In the genomic region with DNA sequence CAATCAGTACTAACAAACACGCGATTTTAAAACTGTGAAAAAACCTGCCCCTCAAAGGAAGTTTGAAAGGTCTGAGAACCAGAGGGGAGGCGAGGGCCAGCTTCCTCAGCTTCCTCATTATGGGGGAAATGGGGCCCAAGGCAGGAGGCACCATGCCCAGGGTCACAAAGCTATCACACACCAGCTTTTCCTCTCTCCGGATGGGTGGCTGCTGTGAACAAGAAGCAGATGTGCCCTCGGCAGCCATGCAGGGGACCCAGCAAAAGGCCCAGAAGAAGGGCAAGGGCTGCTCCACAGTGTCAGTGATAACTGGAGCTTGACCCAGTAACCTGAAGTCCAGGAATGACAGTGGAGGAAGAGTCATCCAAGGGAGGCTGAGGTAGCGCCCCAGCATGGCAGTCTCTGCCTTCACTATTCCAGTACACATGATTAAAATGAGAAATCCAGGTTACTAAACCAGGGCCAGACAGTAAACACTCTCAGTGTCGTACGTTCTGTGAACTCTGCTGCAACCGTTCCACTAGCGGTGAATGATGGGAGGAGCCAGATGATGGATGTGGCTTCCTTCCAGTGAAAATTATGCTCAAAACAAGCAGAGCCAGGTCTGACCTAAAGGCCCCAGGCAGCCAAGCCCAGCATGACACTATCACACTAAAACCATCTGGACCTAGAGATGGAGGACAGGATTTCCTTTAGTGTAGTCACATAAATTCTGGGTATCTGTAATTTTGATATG, we compare ENCODE assay signal across 8 mouse cellular contexts. TPM values are rescaled to one million over a fixed set of nuclear protein-coding genes. Genes with fewer than 3 reads are reported as not detected.
A peak's percentile ranks its signal among the peaks of the same experiment; 100 is the strongest.
DNase-seq lines count a peak whose midpoint lies in the region; ATAC-seq and TF ChIP-seq lines count a peak whose summit lies in the region.

No protein-coding gene starts in this region.

- H3K9ac ChIP-seq in liver, embryonic 15.5 days, result no peak overlapping the region
- H3K9ac ChIP-seq in stomach, embryonic 15.5 days, result no peak overlapping the region

- DNase-seq in left cerebral cortex, adult 2 months (ENCODE audit: extremely low spot score in 1 of 2, low spot score in 2 of 2), result no peak
- DNase-seq in left cerebral cortex, adult 8-10 months (ENCODE audit: low spot score in 2 of 2), result no peak
- peak; percentile 28 for DNase-seq in c-Kit-positive CD71-positive TER-119-positive erythroid progenitor cells, embryonic 14.5 days (ENCODE audit: low spot score)
- peak; percentile 64 for DNase-seq in induced T-regulatory cell, adult 2 months (ENCODE audit: low read depth)
- no peak for DNase-seq in frontal cortex, adult 2 months (ENCODE audit: extremely low spot score in 1 of 2, low spot score in 1 of 2)
- DNase-seq in urinary bladder, postnatal 25 days (ENCODE audit: low spot score), result no peak

- peak overlapping the region; percentile 20; the same call in 1 of the 2 replicates for H3K27ac ChIP-seq in left cerebral cortex, adult 2 months
- peak overlapping the region; percentile 71 for H3K27ac ChIP-seq in liver, embryonic 15.5 days (replicated peaks)
- H3K27ac ChIP-seq in stomach, embryonic 15.5 days, result 0 out of 2 replicates have a peak overlapping the region, but pooled peaks have one; percentile 23

- no peak overlapping the region for H3K4me3 ChIP-seq in left cerebral cortex, adult 2 months
- no peak overlapping the region for H3K4me3 ChIP-seq in liver, embryonic 15.5 days (replicated peaks)
- H3K4me3 ChIP-seq in stomach, embryonic 15.5 days (replicated peaks), result no peak overlapping the region

- no peaks in the 10 kb centered on the region for H3K9me3 ChIP-seq in liver, embryonic 15.5 days (replicated peaks)
- no peaks in the 10 kb centered on the region for H3K9me3 ChIP-seq in stomach, embryonic 15.5 days

- peak overlapping the region; percentile 25 for H3K4me2 ChIP-seq in liver, embryonic 15.5 days
- no peak overlapping the region for H3K4me2 ChIP-seq in stomach, embryonic 15.5 days

- peak; percentile 60 for ATAC-seq in liver, embryonic 15.5 days (ENCODE audit: insufficient read depth)
- ATAC-seq in stomach, embryonic 15.5 days (ENCODE audit: insufficient read depth, low FRiP score, low read depth), result 0 out of 2 replicates have a peak, but pooled peaks have one; percentile 12

- no peaks in the 10 kb centered on the region for H3K27me3 ChIP-seq in liver, embryonic 15.5 days
- no peaks in the 10 kb centered on the region for H3K27me3 ChIP-seq in stomach, embryonic 15.5 days (replicated peaks)

- peaks cover 82% of the 10 kb centered on the region for H3K4me1 ChIP-seq in liver, embryonic 15.5 days (replicated peaks)
- peaks cover 7% of the 10 kb centered on the region; the same call in 1 of the 2 replicates for H3K4me1 ChIP-seq in stomach, embryonic 15.5 days

- no peak for TF ChIP-seq CTCF in left cerebral cortex, adult 2 months (IDR thresholded peaks at IDR 0.05)

- intact Hi-C loops in left cerebral cortex, adult 2 months (cut with DNase I), result no loop called here

- peaks cover 7% of the 10 kb centered on the region; the same call in 1 of the 2 replicates for H3K36me3 ChIP-seq in liver, embryonic 15.5 days (replicated peaks)
- no peaks in the 10 kb centered on the region for H3K36me3 ChIP-seq in stomach, embryonic 15.5 days

- WGBS in liver, embryonic 15.5 days (ENCODE audit: insufficient replicate concordance), result 18% methylated on average over 10 of the region's 10 CpGs
- 38% methylated on average over 10 of the region's 10 CpGs for WGBS in stomach, embryonic 15.5 days

RNA-seq across cellular contexts. Expression of a gene that starts 31.5 kb away (rescaled TPM):
- total RNA-seq in left cerebral cortex, adult 2 months (2021), result 1 to 10 TPM; 5.8 to 6.7 TPM
- 1 to 10 TPM; 2.5 to 3.5 (median 3.0) TPM for total RNA-seq in left cerebral cortex, adult 8-10 months (2022)
- polyA plus RNA-seq in liver, embryonic 15.5 days (2015; fragmentation: Nextera tagmentation; extraction: Ambion mirVana), result 0.03 and 0.10 TPM in 2 replicates
- 0.39 and 0.57 TPM in 2 replicates for polyA plus RNA-seq in stomach, embryonic 15.5 days (2015; fragmentation: Nextera tagmentation; extraction: Ambion mirVana)
- polyA plus RNA-seq in frontal cortex, adult 2 months (2012; rRNA removed), result 1.1 and 1.3 TPM in 2 replicates

RNA-seq across cellular contexts. Expression of a gene that starts 42.1 kb away (rescaled TPM):
- 10 to 100 TPM; 50.2 to 52.1 TPM for total RNA-seq in left cerebral cortex, adult 2 months (2021)
- total RNA-seq in left cerebral cortex, adult 8-10 months (2022), result 10 to 100 TPM; 37.0 to 49.9 (median 44.1) TPM
- 28.8 and 34.6 TPM in 2 replicates for polyA plus RNA-seq in liver, embryonic 15.5 days (2015; fragmentation: Nextera tagmentation; extraction: Ambion mirVana)
- 67.5 and 72.3 TPM in 2 replicates for polyA plus RNA-seq in stomach, embryonic 15.5 days (2015; fragmentation: Nextera tagmentation; extraction: Ambion mirVana)
- 46.4 and 47.7 TPM in 2 replicates for polyA plus RNA-seq in frontal cortex, adult 2 months (2012; rRNA removed)

Comparison
In these comparisons a context has a peak if more than half of its experiments do, and no peak if none do; other contexts are left out.
1. DNase-seq: peak in c-Kit-positive CD71-positive TER-119-positive erythroid progenitor cells, embryonic 14.5 days (single experiment) and induced T-regulatory cell, adult 2 months (single experiment); none in left cerebral cortex, adult 2 months (0 of 2), left cerebral cortex, adult 8-10 months (0 of 2), frontal cortex, adult 2 months (0 of 2) and urinary bladder, postnatal 25 days (single experiment).
2. H3K27ac ChIP-seq: peak in every context shown above with its lines; median percentile 71 in liver, embryonic 15.5 days; 23 in stomach, embryonic 15.5 days; 20 in left cerebral cortex, adult 2 months.